Mouse (Mus musculus) frontal cortex, postnatal 14 days (tissue): ENCODE results near the gene Recql.
A peak's percentile ranks its signal among the peaks of the same experiment; 100 is the strongest.

ENCODE experiments used
- DNase-seq, 2 experiments: peaks; one replicate each; pipeline ENCODE4 v3.0.0; 2022; ENCODE audit warnings: low spot score in 2 of 2

The Recql gene

DNA sequence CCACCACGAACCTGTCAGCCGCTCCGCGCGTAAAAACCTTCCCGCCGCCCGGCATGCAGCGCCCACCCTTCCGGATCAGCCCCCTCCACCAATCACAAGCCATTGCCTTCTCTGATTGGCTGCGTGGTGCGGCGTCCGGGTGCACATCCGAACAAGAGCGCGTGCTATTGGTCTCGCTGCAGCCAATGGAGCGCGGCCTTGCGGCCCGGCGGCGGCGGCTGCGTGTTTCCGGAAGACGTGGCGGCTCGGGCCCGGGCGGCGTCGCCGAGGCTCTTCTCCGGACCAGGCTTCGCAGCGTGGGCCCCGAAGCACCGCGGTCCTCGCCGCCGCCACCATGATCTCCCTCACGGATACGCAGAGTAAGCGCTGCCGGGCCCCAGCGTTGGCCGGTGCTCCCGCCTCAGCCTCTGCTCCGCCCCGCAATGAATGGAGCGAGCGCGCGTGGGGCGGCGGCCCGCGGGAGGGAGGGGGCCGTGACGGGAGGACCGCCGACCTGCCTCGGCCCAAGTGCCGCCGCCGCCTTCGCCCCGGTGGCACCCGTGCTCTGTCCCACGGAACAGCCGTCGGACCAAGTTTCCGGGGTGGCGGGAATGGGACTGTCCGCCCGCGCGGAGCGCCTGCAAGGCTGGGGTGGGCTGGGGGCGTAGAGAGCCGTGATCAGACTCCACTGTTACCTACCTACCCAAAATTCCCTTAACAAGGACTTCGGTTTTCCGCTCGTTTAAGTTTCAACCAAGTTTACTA, at the start of gene Recql, which contains the start of gene Golt1b:
Recql (minus strand) TSS at position 77 of the 744 bp plus-strand sequence.
Golt1b (plus strand) TSS at position 211 of the 744 bp plus-strand sequence.
- DNase-seq, result peak; percentile 96 to 99

- no peak for DNase-seq
Measured at GRCm38 (mm10) chr6:142429072-142429471, 42.2 kb upstream of the Recql start.

GRCm38 (mm10) chr6:142424976-142425375, 38.1 kb upstream of the Recql start:
- no peak for DNase-seq

- no peak for DNase-seq
Measured at GRCm38 (mm10) chr6:142414597-142414996, 27.7 kb upstream of the Recql start.

- no peak for DNase-seq
Measured at GRCm38 (mm10) chr6:142413845-142414244, 27.0 kb upstream of the Recql start.

GRCm38 (mm10) chr6:142412906-142413491, 26.1 kb upstream of the Recql start, which contains the start of gene Spx:
Gene Spx, plus strand, starts transcription at chr6:142413441.
- DNase-seq, result no peak

DNA sequence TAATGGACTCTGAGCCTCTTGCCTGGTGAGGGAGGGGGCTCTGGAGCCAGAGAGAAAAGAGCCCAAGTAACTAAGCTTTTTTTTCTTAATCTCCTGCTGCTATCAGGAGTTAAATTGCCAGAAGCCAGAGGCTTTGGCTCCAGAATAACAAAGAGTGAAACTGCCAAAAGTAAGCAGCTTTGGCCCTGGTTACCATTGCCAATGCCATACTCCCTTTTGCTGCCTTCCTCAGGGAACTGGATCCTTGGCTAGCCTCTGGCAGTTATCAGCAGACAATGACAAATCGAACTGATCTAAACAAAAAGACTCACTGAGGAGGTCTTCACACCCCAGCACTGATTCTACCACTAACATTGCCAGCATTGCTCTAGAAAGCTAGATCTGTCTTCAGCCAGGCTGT, 24.3 kb upstream of the Recql start:
- no peak for DNase-seq

- no peak for DNase-seq
Measured at GRCm38 (mm10) chr6:142395756-142396155, 8.9 kb upstream of the Recql start.

- DNase-seq, result no peak
Measured at GRCm38 (mm10) chr6:142394669-142395068, 7.8 kb upstream of the Recql start.

DNA sequence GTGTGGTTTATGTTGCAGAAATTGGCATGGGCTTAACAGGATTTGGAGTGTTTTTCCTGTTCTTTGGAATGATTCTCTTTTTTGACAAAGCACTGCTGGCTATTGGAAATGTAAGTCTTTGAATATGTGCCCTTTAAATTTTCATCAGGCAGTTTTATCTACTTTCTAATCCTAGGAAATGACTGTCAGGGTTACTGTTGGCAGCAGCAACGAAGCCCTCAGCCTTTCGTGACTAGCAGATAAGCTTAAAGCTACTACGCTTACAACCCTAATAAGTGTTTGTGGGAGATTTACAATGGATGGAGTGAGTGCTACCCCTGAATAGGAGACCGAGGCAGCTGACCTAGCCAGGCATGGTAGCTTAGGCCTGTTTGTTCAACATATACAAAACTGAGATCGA, 5.4 kb upstream of the Recql start:
- DNase-seq, result no peak

- DNase-seq, result no peak
Measured at GRCm38 (mm10) chr6:142389101-142389500, 2.2 kb upstream of the Recql start.

GRCm38 (mm10) chr6:142387755-142388271, 926 bp upstream of the Recql start:
- DNase-seq, result no peak

DNA sequence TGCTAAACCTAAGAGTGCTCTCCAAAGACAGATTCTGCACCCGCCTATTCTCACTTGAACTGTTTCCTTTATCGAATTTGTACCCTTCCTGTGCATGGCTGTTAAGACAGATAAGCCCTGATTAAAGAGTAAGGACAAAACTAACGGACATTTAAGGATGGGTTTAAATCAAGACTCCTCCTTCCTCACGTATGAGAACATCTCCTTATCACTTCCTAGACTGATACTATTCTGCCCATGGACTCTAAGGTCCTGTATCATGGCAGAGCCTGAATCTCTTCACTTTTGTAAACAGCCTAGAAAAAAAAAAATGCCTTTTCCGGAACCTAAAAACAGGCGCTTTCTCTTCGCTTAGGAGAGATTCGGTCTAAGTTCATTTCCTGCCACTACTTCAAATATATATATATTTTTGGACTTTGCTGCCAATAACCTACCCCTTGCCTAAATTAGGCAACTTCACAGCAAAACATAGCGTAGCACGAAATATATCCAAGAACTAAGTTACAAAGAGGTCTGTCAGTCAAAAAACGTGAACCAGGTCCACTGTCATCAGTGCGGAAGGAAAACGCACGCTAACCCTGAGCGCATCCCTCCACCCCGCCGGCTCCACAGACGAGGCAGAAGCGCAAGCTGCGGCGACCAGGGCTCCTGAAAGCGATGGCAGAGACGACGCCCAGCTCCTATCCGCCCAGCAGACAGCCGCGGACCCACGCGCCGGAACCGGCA, 439 bp downstream of the Recql start:
- DNase-seq, result no peak

DNA sequence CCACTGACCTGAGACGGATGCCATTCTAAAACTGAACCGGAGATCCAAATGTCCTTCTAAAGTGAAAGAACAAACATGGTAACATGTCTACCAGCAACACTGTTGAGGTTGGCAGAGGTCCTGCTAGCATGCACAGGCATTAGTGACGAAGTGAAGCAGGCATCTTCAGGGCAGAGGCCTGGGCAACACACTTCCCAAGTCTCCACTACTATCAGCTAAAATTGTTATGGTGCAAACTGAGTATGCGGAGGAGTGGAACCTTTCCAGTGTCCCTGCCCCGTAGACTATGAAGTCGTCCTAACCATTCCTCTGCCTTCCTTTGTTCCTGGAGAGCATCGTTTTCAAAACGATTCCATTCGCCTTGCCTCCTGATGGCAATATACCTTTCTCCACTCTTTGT, 2.4 kb downstream of the Recql start:
- no peak for DNase-seq

DNA sequence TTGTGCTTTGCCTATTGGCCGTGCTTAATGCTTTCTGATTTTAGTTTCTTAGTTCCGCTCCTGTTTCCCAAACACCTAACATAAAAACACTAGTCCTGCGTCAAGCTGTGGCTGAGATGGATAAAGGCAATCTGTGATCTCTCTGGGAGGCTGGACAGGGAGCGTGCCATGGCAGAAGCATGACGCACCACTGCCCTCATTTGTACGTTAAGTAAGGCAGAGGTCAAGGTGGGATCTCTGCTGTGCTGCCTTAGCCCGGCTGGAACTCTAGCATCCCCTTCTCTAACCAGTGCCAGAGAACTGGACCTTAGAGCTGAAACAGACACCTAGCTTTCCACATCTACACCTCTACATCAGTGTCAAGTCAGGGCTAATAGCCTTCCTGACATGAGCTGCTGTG, 5.3 kb downstream of the Recql start:
- DNase-seq, result no peak

- no peak for DNase-seq
Measured at GRCm38 (mm10) chr6:142379961-142380360, 6.9 kb downstream of the Recql start.

DNA sequence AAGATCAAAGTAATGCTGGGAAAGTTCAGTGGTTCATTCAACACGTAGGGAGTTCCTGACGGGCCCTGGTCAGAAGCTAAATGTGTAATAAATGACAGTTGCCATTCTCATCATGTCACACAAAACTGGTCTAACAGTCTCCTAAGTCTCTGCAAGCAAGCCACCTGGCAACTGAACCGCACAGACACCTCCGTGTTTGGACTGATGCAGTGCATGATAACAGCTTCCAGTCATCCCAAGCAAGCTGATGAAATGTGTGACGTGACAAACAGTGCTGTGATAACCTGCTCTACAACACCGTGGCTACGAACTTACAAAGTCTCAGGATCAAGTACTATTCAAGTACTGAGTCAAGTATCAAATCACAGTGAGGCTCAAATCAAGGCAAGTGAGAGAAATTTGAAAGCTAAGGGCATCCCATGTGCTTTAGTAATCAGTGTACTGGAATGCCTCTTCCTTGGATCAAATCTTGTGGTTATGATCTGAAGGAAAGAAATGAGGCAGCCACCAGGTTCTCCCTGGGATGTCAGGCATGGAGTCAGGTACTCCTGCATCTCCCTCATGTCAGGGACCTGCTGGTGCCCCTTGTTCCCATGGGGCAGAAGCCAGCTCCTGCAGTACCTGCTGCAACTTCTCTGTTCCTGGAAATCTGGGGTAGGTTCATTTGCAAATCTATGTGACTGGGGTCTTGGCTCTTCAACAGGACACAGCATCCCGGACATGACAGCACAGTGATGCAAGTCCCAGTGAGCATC, 8.1 kb downstream of the Recql start:
- no peak for DNase-seq

DNA sequence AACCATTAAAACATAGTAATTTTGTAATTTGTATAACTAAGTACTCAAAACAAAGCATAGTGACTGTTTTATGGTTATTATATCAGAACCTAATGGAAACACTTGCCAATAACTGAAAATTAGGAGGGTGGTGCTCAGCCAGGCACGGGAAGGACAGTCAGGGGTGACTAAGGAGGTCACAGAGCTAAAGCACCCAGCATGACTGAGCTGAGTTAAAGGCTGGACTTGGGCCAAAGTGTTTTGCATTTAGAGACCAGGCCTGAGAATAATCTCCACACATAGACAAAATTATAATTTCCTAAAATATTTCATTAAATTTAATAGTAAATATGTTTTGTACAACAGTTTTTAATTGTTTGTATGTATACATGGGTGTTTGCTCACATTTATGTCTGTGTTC, 9.8 kb downstream of the Recql start:
- DNase-seq, result no peak

GRCm38 (mm10) chr6:142369568-142369967, 17.3 kb downstream of the Recql start:
- no peak for DNase-seq

DNA sequence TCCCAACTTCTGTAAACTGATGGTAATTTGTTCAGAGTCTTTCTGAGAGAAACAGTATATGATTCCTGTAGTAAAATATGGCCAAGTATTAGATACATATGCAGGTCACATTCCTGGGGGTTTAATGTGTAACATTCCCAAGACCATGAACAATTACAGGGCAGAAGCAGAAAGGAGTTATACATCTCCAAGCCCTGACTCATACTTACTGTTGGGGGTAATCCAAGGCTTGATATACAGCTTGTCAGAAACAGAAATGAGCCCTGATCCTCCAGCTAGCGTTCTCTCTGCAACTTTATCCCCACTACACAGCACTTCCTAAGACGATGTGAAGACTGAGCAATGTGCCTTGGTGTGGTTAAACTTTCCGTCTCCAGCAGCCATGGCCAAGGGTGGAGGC, 19.3 kb downstream of the Recql start:
- DNase-seq, result no peak

GRCm38 (mm10) chr6:142366473-142367018, 20.3 kb downstream of the Recql start:
- no peak for DNase-seq
